Mouse (Mus musculus) spleen, adult 2 months (tissue): Measurements from ENCODE around the gene Arf3. TPM values are rescaled to one million over a fixed set of nuclear protein-coding genes. Genes with fewer than 3 reads are reported as not detected.

Experiments used
- DNase-seq, 2 experiments: peaks; one replicate each; pipeline versions ENCODE4 v3.0.0 to v3.0.0-alpha.2; 2012 to 2021; ENCODE audit warnings: low spot score in 2 of 2, low read depth in 1 of 2
- H3K27ac ChIP-seq: fragments of 200-500 bp; 2 replicates; pipeline ENCODE4 v1.5.1; 2012; ENCODE audit warnings: low read length, inconsistent platforms; ENCODE audit not compliant: insufficient read depth
- H3K27me3 ChIP-seq: fragments of 200-500 bp; 2 replicates; pipeline ENCODE4 v1.6.1; 2012; ENCODE audit warnings: mild to moderate bottlenecking, moderate library complexity, low read length, inconsistent platforms; ENCODE audit not compliant: control insufficient read depth, insufficient read depth
- H3K36me3 ChIP-seq: fragments of 200-500 bp; 2 replicates; pipeline ENCODE4 v1.6.1; 2012; ENCODE audit warnings: mild to moderate bottlenecking, low read length, inconsistent platforms; ENCODE audit not compliant: control insufficient read depth, insufficient read depth
- H3K4me1 ChIP-seq: fragments of 200-500 bp; 2 replicates; pipeline ENCODE4 v1.6.1; 2011; ENCODE audit warnings: inconsistent platforms; ENCODE audit not compliant: control insufficient read depth, insufficient read depth, insufficient read length
- H3K4me3 ChIP-seq: fragments of 200-500 bp; 2 replicates; pipeline ENCODE4 v1.5.1; 2011; ENCODE audit warnings: mild to moderate bottlenecking, inconsistent platforms; ENCODE audit not compliant: insufficient read depth, insufficient read length; ENCODE audit errors: extremely low read depth
- CTCF ChIP-seq: fragments of 200-500 bp; IDR thresholded peaks from 2 replicates; pipeline ENCODE4 v1.5.1; 2011; ENCODE audit warnings: mild to moderate bottlenecking, inconsistent platforms; ENCODE audit not compliant: insufficient read depth, insufficient read length, insufficient replicate concordance; ENCODE audit errors: extremely low read depth
- POLR2A ChIP-seq: fragments of 200-500 bp; IDR thresholded peaks from 2 replicates; pipeline ENCODE4 v1.6.1; 2011; ENCODE audit warnings: low read depth, low read length, inconsistent platforms
- WGBS: fragments of 180-500 bp; shearing (Covaris S2); methylation state at CpG from one replicate; pipeline ENCODE4 v1.1.7; 2018; 5-methylcytosine and 5-hydroxymethylcytosine counted together
- polyA plus RNA-seq: library from polyadenylated mRNA; depleted of rRNA; stranded (reverse); fragments of >200 nt; gene quantifications from 2 replicates; pipeline ENCODE4 v1.2.3, GENCODE M21; 2012; rRNA removed

Gene Arf3
- polyA plus RNA-seq, 1 experiment: 65.2 TPM

- Histone ChIP-seq H3K36me3 (no peaks in the 10 kb centered on the region), H3K27ac (no peak overlapping the region), H3K27me3 (peaks cover 1% of the 10 kb centered on the region), H3K4me1 (no peaks in the 10 kb centered on the region), H3K4me3 (no peak overlapping the region)
- 7% methylated on average over 40 of the region's 40 CpGs for WGBS
- TF ChIP-seq POLR2A: no peak
- peak; percentile 86 for TF ChIP-seq CTCF
- DNase-seq: peak; percentile 33 to 76
Measured at GRCm38 (mm10) chr15:98699190-98700105, 63.6 kb downstream of the Arf3 start.

- 73% methylated on average over 8 of the region's 8 CpGs for WGBS
- Histone ChIP-seq H3K27ac (no peak overlapping the region), H3K27me3 (peaks cover 1% of the 10 kb centered on the region), H3K4me3 (no peak overlapping the region), H3K4me1 (no peaks in the 10 kb centered on the region), H3K36me3 (no peaks in the 10 kb centered on the region)
- DNase-seq: no peak
- TF ChIP-seq POLR2A: no peak
Measured at GRCm38 (mm10) chr15:98696216-98696615, 66.8 kb downstream of the Arf3 start.

- WGBS: 63% methylated on average over 9 of the region's 9 CpGs
Measured at GRCm38 (mm10) chr15:98695726-98696125, 67.3 kb downstream of the Arf3 start.

GRCm38 (mm10) chr15:98692171-98692715 is 70.8 kb downstream of the Arf3 start:
- TF ChIP-seq POLR2A (no peak), CTCF (no peak)
- 66% methylated on average over 11 of the region's 11 CpGs for WGBS
- Histone ChIP-seq H3K4me1 (no peaks in the 10 kb centered on the region), H3K27me3 (no peaks in the 10 kb centered on the region; the same call in 1 of the 2 replicates), H3K27ac (no peak overlapping the region), H3K4me3 (no peak overlapping the region), H3K36me3 (no peaks in the 10 kb centered on the region)
- no peak for DNase-seq

More at GRCm38 (mm10) chr15:98695726-98696125, 67.3 kb downstream of the Arf3 start:
- TF ChIP-seq CTCF: no peak
- no peak for TF ChIP-seq POLR2A
- no peak overlapping the region for H3K4me3 ChIP-seq
- no peaks in the 10 kb centered on the region; the same call in none of the 2 replicates for H3K27me3 ChIP-seq
- no peaks in the 10 kb centered on the region for H3K36me3 ChIP-seq
- H3K27ac ChIP-seq: no peak overlapping the region
- no peaks in the 10 kb centered on the region for H3K4me1 ChIP-seq
- no peak for DNase-seq

GRCm38 (mm10) chr15:98691486-98692147 is 71.4 kb downstream of the Arf3 start:
- no peaks in the 10 kb centered on the region; the same call in 1 of the 2 replicates for H3K27me3 ChIP-seq
- no peak for DNase-seq
- H3K36me3 ChIP-seq: no peaks in the 10 kb centered on the region
- H3K4me3 ChIP-seq: no peak overlapping the region
- no peaks in the 10 kb centered on the region for H3K4me1 ChIP-seq
- 97% methylated on average over 7 of the region's 7 CpGs for WGBS
- no peak overlapping the region for H3K27ac ChIP-seq
- TF ChIP-seq POLR2A (no peak), CTCF (no peak)

- TF ChIP-seq POLR2A (no peak), CTCF (no peak)
- H3K27me3 ChIP-seq: no peaks in the 10 kb centered on the region
- no peak overlapping the region for H3K4me3 ChIP-seq
- H3K4me1 ChIP-seq: no peaks in the 10 kb centered on the region
- no peak for DNase-seq
- no peaks in the 10 kb centered on the region for H3K36me3 ChIP-seq
- WGBS: 68% methylated on average over 2 of the region's 2 CpGs
- no peak overlapping the region for H3K27ac ChIP-seq
Measured at GRCm38 (mm10) chr15:98689682-98690081, 73.3 kb downstream of the Arf3 start.

Other genes with a start within 250 kb of the Arf3 start
- gene Kansl2, start 228.9 kb downstream of the Arf3 start, polyA plus RNA-seq: 26.6 and 28.9 TPM in 2 replicates
- 9.4 and 9.5 TPM in 2 replicates for gene Ccnt1, start 192.3 kb downstream of the Arf3 start, polyA plus RNA-seq
- 0.27 TPM in 1 of 2 replicates, not detected in the other for gene 4930415O20Rik, start 192.2 kb downstream of the Arf3 start, polyA plus RNA-seq
- 23.2 and 24.2 TPM in 2 replicates for gene Adcy6, start 153.1 kb downstream of the Arf3 start, polyA plus RNA-seq
- gene Cacnb3, start 132.4 kb downstream of the Arf3 start, polyA plus RNA-seq: 22.4 and 31.0 TPM in 2 replicates
- gene Ddx23, start 100.3 kb downstream of the Arf3 start, polyA plus RNA-seq: 31.5 and 31.8 TPM in 2 replicates
- gene Rnd1, start 85.8 kb downstream of the Arf3 start, polyA plus RNA-seq: 3.4 and 4.4 TPM in 2 replicates
- not detected in 2 replicates for gene Ccdc65, start 55.0 kb downstream of the Arf3 start, polyA plus RNA-seq
- gene Fkbp11, start 35.0 kb downstream of the Arf3 start, polyA plus RNA-seq: 16.7 and 18.1 TPM in 2 replicates
- 0.78 and 0.93 TPM in 2 replicates for gene Wnt10b, start 14.9 kb upstream of the Arf3 start, polyA plus RNA-seq
- not detected in 2 replicates for gene Wnt1, start 26.6 kb upstream of the Arf3 start, polyA plus RNA-seq
- 0.20 and 0.39 TPM in 2 replicates for gene Ddn, start 46.3 kb upstream of the Arf3 start, polyA plus RNA-seq
- gene Prkag1, start 68.3 kb upstream of the Arf3 start, polyA plus RNA-seq: 42.2 and 45.1 TPM in 2 replicates
- gene Kmt2d, start 108.0 kb upstream of the Arf3 start, polyA plus RNA-seq: 55.6 and 58.7 TPM in 2 replicates
- 5.4 and 6.0 TPM in 2 replicates for gene Rhebl1, start 131.3 kb upstream of the Arf3 start, polyA plus RNA-seq
- gene Dhh, start 135.3 kb upstream of the Arf3 start, polyA plus RNA-seq: 1.6 and 2.3 TPM in 2 replicates
- gene Lmbr1l, start 155.0 kb upstream of the Arf3 start, polyA plus RNA-seq: 112 and 191 TPM in 2 replicates
- gene Tuba1b, start 171.4 kb upstream of the Arf3 start, polyA plus RNA-seq: 694 and 1,212 TPM in 2 replicates
- 16.3 and 63.6 TPM in 2 replicates for gene Gm49450, start 190.3 kb upstream of the Arf3 start, polyA plus RNA-seq
- 116 and 126 TPM in 2 replicates for gene Tuba1a, start 190.5 kb upstream of the Arf3 start, polyA plus RNA-seq